Mouse (Mus musculus) cerebellum, adult 2 months (tissue): ENCODE results near the gene Erc2. TPM values are rescaled to one million over a fixed set of nuclear protein-coding genes. Genes with fewer than 3 reads are reported as not detected.

Experiments used
- DNase-seq, 2 experiments: peaks; one replicate each; pipeline ENCODE4 v3.0.0; 2021
- H3K27ac ChIP-seq: fragments of 200-500 bp; 2 replicates; pipeline ENCODE4 v1.5.1; 2012; ENCODE audit warnings: low read length, control low read depth, inconsistent platforms; ENCODE audit not compliant: insufficient read depth
- H3K27me3 ChIP-seq: fragments of 200-500 bp; 2 replicates; pipeline ENCODE4 v1.6.1; 2012; ENCODE audit warnings: inconsistent platforms, mild to moderate bottlenecking, low read length, moderate library complexity; ENCODE audit not compliant: control insufficient read depth, insufficient read depth
- H3K4me1 ChIP-seq: fragments of 200-500 bp; 2 replicates; pipeline ENCODE4 v1.6.1; 2011; ENCODE audit warnings: low read length; ENCODE audit not compliant: control insufficient read depth, insufficient read depth
- H3K4me3 ChIP-seq: fragments of 200-500 bp; replicated peaks from 2 replicates; pipeline ENCODE3; 2011; ENCODE audit warnings: mild to moderate bottlenecking, low read depth, low read length, control low read depth; ENCODE audit not compliant: insufficient read depth
- CTCF ChIP-seq: fragments of 200-500 bp; IDR thresholded peaks from 2 replicates; pipeline ENCODE4 v1.5.1; 2011; ENCODE audit warnings: low read depth, mild to moderate bottlenecking, control low read depth, low read length, moderate library complexity, borderline replicate concordance; ENCODE audit not compliant: insufficient read depth
- POLR2A ChIP-seq: fragments of 200-500 bp; IDR thresholded peaks from 2 replicates; pipeline ENCODE4 v1.6.1; 2011; ENCODE audit warnings: low read length, control low read depth, borderline replicate concordance; ENCODE audit not compliant: insufficient read depth
- WGBS: fragments of 180-500 bp; shearing (Covaris S2); methylation state at CpG from one replicate; pipeline ENCODE4 v1.1.7; 2018; 5-methylcytosine and 5-hydroxymethylcytosine counted together
- polyA plus RNA-seq: library from polyadenylated mRNA; depleted of rRNA; stranded (reverse); fragments of >200 nt; gene quantifications from 2 replicates; pipeline ENCODE4 v1.2.3, GENCODE M21; 2012

Gene Erc2
- polyA plus RNA-seq, 1 experiment: 15.1 TPM

- H3K4me3 ChIP-seq: no peak overlapping the region
- WGBS: 73% methylated on average over 2 of the region's 2 CpGs
- no peaks in the 10 kb centered on the region for H3K4me1 ChIP-seq
- TF ChIP-seq POLR2A: no peak
- no peak for TF ChIP-seq CTCF
- H3K27me3 ChIP-seq: no peaks in the 10 kb centered on the region; the same call in 1 of the 2 replicates
- DNase-seq: no peak
- no peak overlapping the region for H3K27ac ChIP-seq
Observed at GRCm38 (mm10) chr14:28323727-28324126, 701.5 kb downstream of the Erc2 start.

- H3K4me3 ChIP-seq: no peak overlapping the region
- no peaks in the 10 kb centered on the region for H3K4me1 ChIP-seq
- no peak for DNase-seq
- H3K27me3 ChIP-seq: no peaks in the 10 kb centered on the region; the same call in 1 of the 2 replicates
- H3K27ac ChIP-seq: no peak overlapping the region
- TF ChIP-seq POLR2A (no peak), CTCF (no peak)
- 53% methylated on average over 7 of the region's 7 CpGs for WGBS
Observed at GRCm38 (mm10) chr14:28326456-28326855, 704.2 kb downstream of the Erc2 start.

DNA sequence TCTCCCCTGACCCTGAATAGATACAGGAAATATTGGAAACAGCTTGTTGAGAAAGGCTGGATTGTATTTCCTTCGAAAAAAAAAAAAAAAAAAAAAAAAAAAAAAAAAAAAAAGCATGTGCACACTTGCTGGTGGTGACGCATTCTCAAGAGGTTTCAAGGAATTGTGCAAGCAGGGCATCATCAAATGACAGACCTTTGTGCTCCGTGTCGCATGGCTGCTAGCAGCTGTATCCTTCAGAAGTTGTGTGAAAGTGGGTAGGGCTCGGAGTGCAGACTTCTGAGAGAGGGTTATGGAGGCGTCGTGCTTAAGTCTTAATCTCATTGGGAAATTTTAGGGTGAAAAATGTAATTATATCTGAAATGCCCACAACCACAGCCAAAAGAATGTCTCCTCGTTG is 706.3 kb downstream of the Erc2 start:
- Histone ChIP-seq H3K27me3 (no peaks in the 10 kb centered on the region), H3K4me1 (no peaks in the 10 kb centered on the region), H3K27ac (no peak overlapping the region), H3K4me3 (no peak overlapping the region)
- TF ChIP-seq POLR2A: no peak
- TF ChIP-seq CTCF: no peak
- WGBS: 77% methylated on average over 8 of the region's 8 CpGs
- no peak for DNase-seq

DNA sequence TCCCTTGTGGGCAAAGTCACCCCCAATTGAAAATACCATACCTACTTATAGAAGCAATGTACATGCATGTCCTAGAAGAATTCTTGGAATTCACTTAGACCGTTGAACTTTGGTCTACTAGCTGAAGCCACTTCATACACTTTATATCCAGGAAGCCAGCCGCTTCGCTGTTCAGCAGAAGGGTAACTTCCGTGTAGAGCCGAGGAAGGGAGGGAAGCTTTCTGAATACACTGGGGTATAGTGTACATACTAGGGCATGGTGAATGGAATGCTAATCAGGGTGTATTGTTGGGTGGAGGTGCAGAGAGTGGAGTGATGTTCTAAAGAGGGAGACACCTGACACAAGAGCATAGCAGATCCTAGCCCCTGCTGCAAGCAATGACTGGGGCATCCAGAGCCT is 708.9 kb downstream of the Erc2 start:
- WGBS: 94% methylated on average over 5 of the region's 5 CpGs
- Histone ChIP-seq H3K27me3 (no peaks in the 10 kb centered on the region), H3K4me1 (no peaks in the 10 kb centered on the region), H3K27ac (no peak overlapping the region), H3K4me3 (no peak overlapping the region)
- TF ChIP-seq CTCF (no peak), POLR2A (no peak)
- DNase-seq: no peak

- Histone ChIP-seq H3K27me3 (no peaks in the 10 kb centered on the region), H3K27ac (no peak overlapping the region), H3K4me3 (no peak overlapping the region), H3K4me1 (no peaks in the 10 kb centered on the region)
- TF ChIP-seq CTCF (no peak), POLR2A (no peak)
- WGBS: 70% methylated on average over 3 of the region's 3 CpGs
- no peak for DNase-seq
Observed at GRCm38 (mm10) chr14:28332351-28332953, 710.2 kb downstream of the Erc2 start.

DNA sequence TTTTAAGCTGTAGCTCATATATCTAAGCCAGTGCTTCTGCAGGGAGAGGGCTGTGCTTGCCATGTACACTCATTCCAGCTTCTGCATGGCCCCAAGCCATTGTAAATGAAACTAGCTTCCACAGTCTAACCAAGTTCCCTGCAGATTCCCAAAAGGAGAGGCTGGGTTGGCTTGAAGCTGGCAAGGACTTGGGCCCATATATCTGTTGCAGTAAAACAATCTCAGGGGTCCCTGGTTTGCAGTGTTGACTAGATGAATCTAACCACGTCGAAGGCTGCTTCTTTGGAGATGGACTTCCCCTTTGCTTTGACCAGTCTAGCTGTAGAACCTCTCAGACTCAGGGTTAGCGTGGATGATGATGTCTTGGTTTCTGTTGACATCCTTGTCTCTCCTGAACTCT is 716.9 kb downstream of the Erc2 start:
- H3K4me1 ChIP-seq: no peaks in the 10 kb centered on the region
- no peaks in the 10 kb centered on the region for H3K27me3 ChIP-seq
- DNase-seq: no peak
- no peak overlapping the region for H3K4me3 ChIP-seq
- no peak overlapping the region for H3K27ac ChIP-seq
- TF ChIP-seq POLR2A: no peak
- no peak for TF ChIP-seq CTCF
- 91% methylated on average over 3 of the region's 3 CpGs for WGBS

DNA sequence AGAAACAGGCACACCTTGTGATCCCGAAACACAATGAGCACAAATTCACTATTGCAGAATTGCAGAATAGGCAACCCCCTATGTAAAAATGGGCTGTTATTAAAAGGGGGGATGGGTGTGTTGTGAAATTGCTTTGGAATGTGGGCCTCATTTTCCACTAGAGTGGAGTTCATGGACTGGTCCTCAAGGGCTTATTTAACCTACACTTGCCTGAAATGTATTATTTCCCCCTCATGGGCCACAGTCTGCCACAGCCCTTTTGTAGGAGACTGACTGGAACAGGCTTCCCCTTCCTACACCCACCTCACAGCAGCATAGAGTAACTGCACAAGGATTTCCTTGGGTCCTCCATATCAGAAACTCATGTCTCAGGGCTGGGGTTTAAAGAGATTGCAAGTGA is 726.9 kb downstream of the Erc2 start:
- no peaks in the 10 kb centered on the region for H3K27me3 ChIP-seq
- no peak overlapping the region for H3K27ac ChIP-seq
- H3K4me1 ChIP-seq: no peaks in the 10 kb centered on the region
- WGBS: 91% methylated on average over 1 of the region's 1 CpGs
- no peak for DNase-seq
- H3K4me3 ChIP-seq: no peak overlapping the region
- TF ChIP-seq POLR2A (no peak), CTCF (no peak)

DNA sequence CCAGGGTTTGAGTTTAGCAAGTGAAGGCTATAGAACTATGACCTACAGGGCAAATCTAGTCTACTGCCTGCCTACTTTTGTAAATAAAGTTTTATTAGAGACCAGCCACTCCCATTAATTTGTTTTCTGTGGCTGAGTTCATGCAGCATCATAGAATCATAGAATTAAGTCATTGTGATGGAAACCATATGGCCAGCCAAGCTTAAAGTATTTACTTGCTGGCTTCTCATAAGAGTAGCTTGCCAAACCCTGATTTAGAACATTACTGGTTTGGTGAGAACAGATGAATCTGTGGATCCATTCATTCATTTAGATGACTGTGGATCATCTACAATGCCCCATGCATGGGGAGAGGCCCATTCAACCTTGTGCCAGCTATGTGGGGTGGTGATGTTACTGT is 733.8 kb downstream of the Erc2 start:
- Histone ChIP-seq H3K27ac (no peak overlapping the region), H3K4me1 (no peaks in the 10 kb centered on the region), H3K4me3 (no peak overlapping the region), H3K27me3 (no peaks in the 10 kb centered on the region)
- TF ChIP-seq POLR2A (no peak), CTCF (no peak)
- no peak for DNase-seq

DNA sequence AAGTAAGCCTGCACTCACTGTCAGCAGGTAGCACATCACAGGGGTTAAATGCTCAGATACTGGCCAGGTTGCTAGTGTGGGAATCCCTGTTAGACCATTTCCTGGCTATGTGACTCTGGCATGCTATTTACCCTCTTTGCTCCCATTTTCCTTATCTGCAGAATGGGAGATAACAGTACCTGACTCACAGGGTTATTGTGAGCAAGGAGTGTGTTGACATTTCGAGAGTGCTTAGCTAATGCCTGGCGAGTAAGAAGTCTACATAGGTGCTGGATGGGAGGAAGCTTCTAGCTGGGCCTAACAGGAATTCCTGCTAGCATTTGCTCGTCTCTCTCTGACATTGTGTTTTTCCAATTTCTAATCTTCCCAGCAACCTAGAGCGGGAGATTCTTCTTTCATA is 737.3 kb downstream of the Erc2 start:
- 92% methylated on average over 4 of the region's 4 CpGs for WGBS
- TF ChIP-seq CTCF (no peak), POLR2A (no peak)
- Histone ChIP-seq H3K27me3 (no peaks in the 10 kb centered on the region), H3K4me1 (no peaks in the 10 kb centered on the region), H3K27ac (no peak overlapping the region), H3K4me3 (no peak overlapping the region)
- no peak for DNase-seq
